Mouse (Mus musculus): ENCODE data around the gene Ifi214. TPM values are rescaled to one million over a fixed set of nuclear protein-coding genes. Genes with fewer than 3 reads are reported as not detected.
"Not testable (repeated sequence)": the region's sequence is repeated elsewhere in the genome, so short reads cannot be mapped to it uniquely, and the experiment has no call there.

The Ifi214 gene
- polyA plus RNA-seq, 1 experiment from 2014 or later: not detected

- H3K9ac ChIP-seq (ENCODE audit: low read length); H3K36me3 ChIP-seq (ENCODE audit: control insufficient read depth, insufficient read depth); ATAC-seq (replicated peaks; ENCODE audit: extremely low read depth, insufficient read depth, low FRiP score); H3K4me1 ChIP-seq (ENCODE audit: control insufficient read depth, insufficient read depth, low read length); H3K4me3 ChIP-seq (ENCODE audit: low read length); H3K9me3 ChIP-seq (replicated peaks; ENCODE audit: control insufficient read depth, low read length); H3K27ac ChIP-seq (ENCODE audit: low read length); H3K27me3 ChIP-seq (ENCODE audit: control insufficient read depth, insufficient read depth, low read length); H3K4me2 ChIP-seq (ENCODE audit: low read depth, low read length): not testable (repeated sequence)
- 87% methylated on average over 3 of the region's 3 CpGs for WGBS
These were observed 54.6 kb downstream of the Ifi214 start for GRCm38 (mm10) chr1:173481182-173481574.

- not testable (repeated sequence) for H3K27ac ChIP-seq (ENCODE audit: low read length); H3K27me3 ChIP-seq (ENCODE audit: control insufficient read depth, insufficient read depth, low read length); H3K4me3 ChIP-seq (ENCODE audit: low read length); ATAC-seq (replicated peaks; ENCODE audit: extremely low read depth, insufficient read depth, low FRiP score); H3K4me1 ChIP-seq (ENCODE audit: control insufficient read depth, insufficient read depth, low read length); H3K9ac ChIP-seq (ENCODE audit: low read length); H3K9me3 ChIP-seq (replicated peaks; ENCODE audit: control insufficient read depth, low read length); H3K4me2 ChIP-seq (ENCODE audit: low read depth, low read length); H3K36me3 ChIP-seq (ENCODE audit: control insufficient read depth, insufficient read depth)
- 82% methylated on average over 5 of the region's 5 CpGs for WGBS
These were observed 55.2 kb downstream of the Ifi214 start for GRCm38 (mm10) chr1:173480399-173481181.

Small RNA genes lying within 50 kb of the gene (microRNA-seq; reads per million reads assigned to microRNA genes)
- not detected for gene Gm44481

Other genes with a start within 250 kb of the Ifi214 start
- 0.64 and 0.81 TPM in 2 replicates for gene Ackr1, start 202.2 kb downstream of the Ifi214 start, polyA plus RNA-seq (2015; fragmentation: Nextera tagmentation; extraction: Ambion mirVana)
- 2.3 and 2.6 TPM in 2 replicates for gene Aim2, start 185.1 kb downstream of the Ifi214 start, polyA plus RNA-seq (2015; fragmentation: Nextera tagmentation; extraction: Ambion mirVana)
- gene Cadm3, start 168.3 kb downstream of the Ifi214 start, polyA plus RNA-seq (2015; fragmentation: Nextera tagmentation; extraction: Ambion mirVana): 0.26 and 0.45 TPM in 2 replicates
- gene Ifi206, start 44.9 kb downstream of the Ifi214 start, polyA plus RNA-seq (2015; fragmentation: Nextera tagmentation; extraction: Ambion mirVana): 0.17 and 0.46 TPM in 2 replicates
- 0.09 and 0.32 TPM in 2 replicates for gene Ifi213, start 63.3 kb upstream of the Ifi214 start, polyA plus RNA-seq (2015; fragmentation: Nextera tagmentation; extraction: Ambion mirVana)
- gene Ifi209, start 95.0 kb upstream of the Ifi214 start, polyA plus RNA-seq (2015; fragmentation: Nextera tagmentation; extraction: Ambion mirVana): 0.35 and 0.74 TPM in 2 replicates
- gene Ifi208, start 137.7 kb upstream of the Ifi214 start, polyA plus RNA-seq (2015; fragmentation: Nextera tagmentation; extraction: Ambion mirVana): 0.08 TPM in 1 of 2 replicates, not detected in the other
- 0.49 and 0.88 TPM in 2 replicates for gene Ifi207, start 205.8 kb upstream of the Ifi214 start, polyA plus RNA-seq (2015; fragmentation: Nextera tagmentation; extraction: Ambion mirVana)
- gene Ifi204, start 231.0 kb upstream of the Ifi214 start, polyA plus RNA-seq (2015; fragmentation: Nextera tagmentation; extraction: Ambion mirVana): 3.1 and 6.9 TPM in 2 replicates